Mouse (Mus musculus): ENCODE results near the gene Sulf2.

- TF ChIP-seq MEF2A (IDR thresholded peaks at IDR 0.05; ENCODE audit: borderline replicate concordance, low read depth, low read length), result no peak
- no peak for TF ChIP-seq TCF12 (IDR thresholded peaks at IDR 0.05; ENCODE audit: low read depth, low read length)
- TF ChIP-seq EP300 (IDR thresholded peaks at IDR 0.05; ENCODE audit: low read length), result no peak
- no peak for TF ChIP-seq PAX5 (IDR thresholded peaks at IDR 0.05; ENCODE audit: low read length)
- no peak for TF ChIP-seq SIN3A (IDR thresholded peaks at IDR 0.05; ENCODE audit: low read length)
- TF ChIP-seq CHD2 (IDR thresholded peaks at IDR 0.05; ENCODE audit: low read length), result no peak
- no peak for TF ChIP-seq TBP (conservative IDR thresholded peaks at IDR 0.05; ENCODE audit: low read depth, low read length)
- no peak for TF ChIP-seq CTCF (conservative IDR thresholded peaks at IDR 0.05 in 1 of 2, IDR thresholded peaks at IDR 0.05 in 1 of 2; ENCODE audit: low read depth in 2 of 2, low read length in 2 of 2)
- no peak for TF ChIP-seq POLR2A (IDR thresholded peaks at IDR 0.05; ENCODE audit: low read depth, low read length)
- TF ChIP-seq SMC3 (IDR thresholded peaks at IDR 0.05; ENCODE audit: low read depth, low read length), result no peak
These were observed 107.5 kb downstream of the Sulf2 start for GRCm38 (mm10) chr2:166047931-166048330.
